Mouse (Mus musculus): ENCODE measurements around the gene Mut. TPM values are rescaled to one million over a fixed set of nuclear protein-coding genes. Genes with fewer than 3 reads are reported as not detected.

Gene Mut
- 17.0 and 18.2 TPM in 2 replicates for polyA plus RNA-seq (2012; rRNA removed)
- polyA plus RNA-seq (2014; fragmentation: Nextera tagmentation; extraction: Ambion mirVana): 31.6 and 38.5 TPM in 2 replicates

- H3K9me3 ChIP-seq (ENCODE audit: control insufficient read depth, low read length): no peaks in the 10 kb centered on the region
- no peak for TF ChIP-seq POLR2A (IDR thresholded peaks at IDR 0.05; ENCODE audit: borderline replicate concordance, extremely low read depth, insufficient read depth, insufficient read length)
- ATAC-seq (ENCODE audit: low FRiP score, low read depth): peak; percentile 100
- no peaks in the 10 kb centered on the region for H3K27me3 ChIP-seq (ENCODE audit: control insufficient read depth, insufficient read depth, low read length)
- H3K36me3 ChIP-seq (ENCODE audit: control insufficient read depth, insufficient read depth, low read length): peaks cover 16% of the 10 kb centered on the region
- H3K4me2 ChIP-seq (replicated peaks; ENCODE audit: low read depth, low read length, severe bottlenecking): peak within 1 kb of the TSS; percentile 88
- whole genome bisulfite sequencing: under 1% methylated on average over 50 of the region's 50 CpGs
- DNase-seq (ENCODE audit: low spot score): peak; percentile 100
- peaks cover 3% of the 10 kb centered on the region for H3K4me1 ChIP-seq (ENCODE audit: control insufficient read depth, insufficient read depth, low read length)
- peak within 1 kb of the TSS; percentile 66 for H3K4me3 ChIP-seq (replicated peaks; ENCODE audit: low read length)
- peak within 1 kb of the TSS; percentile 77 for H3K9ac ChIP-seq (ENCODE audit: low read depth, low read length, severe bottlenecking)
- peak within 1 kb of the TSS; percentile 92 for H3K27ac ChIP-seq (replicated peaks; ENCODE audit: low read depth, low read length)
Measured at GRCm38 (mm10) chr17:40934420-40935231, at the start of gene Mut, which contains the start of gene Cenpq. Gene Mut, plus strand, starts transcription at chr17:40934685. Gene Cenpq, minus strand, starts transcription at chr17:40935047.

GRCm38 (mm10) chr17:40885155-40885554 is 49.3 kb upstream of the Mut start:
- TF ChIP-seq POLR2A (IDR thresholded peaks at IDR 0.05; ENCODE audit: borderline replicate concordance, extremely low read depth, insufficient read depth, insufficient read length): no peak
- Histone ChIP-seq H3K4me1 (ENCODE audit: control insufficient read depth, insufficient read depth, low read length) (no peaks in the 10 kb centered on the region), H3K9ac (ENCODE audit: low read depth, low read length, severe bottlenecking) (no peak overlapping the region), H3K36me3 (ENCODE audit: control insufficient read depth, insufficient read depth, low read length) (no peaks in the 10 kb centered on the region), H3K27me3 (ENCODE audit: control insufficient read depth, insufficient read depth, low read length) (no peaks in the 10 kb centered on the region), H3K4me2 (replicated peaks; ENCODE audit: low read depth, low read length, severe bottlenecking) (no peak overlapping the region), H3K27ac (replicated peaks; ENCODE audit: low read depth, low read length) (no peak overlapping the region), H3K9me3 (ENCODE audit: control insufficient read depth, low read length) (no peaks in the 10 kb centered on the region), H3K4me3 (replicated peaks; ENCODE audit: low read length) (no peak overlapping the region)
- WGBS: 79% methylated on average over 4 of the region's 4 CpGs
- DNase-seq (ENCODE audit: low spot score): peak; percentile 19
- ATAC-seq (ENCODE audit: low FRiP score, low read depth): no peak

GRCm38 (mm10) chr17:40887849-40888536 is 46.5 kb upstream of the Mut start:
- no peak overlapping the region for H3K27ac ChIP-seq (replicated peaks; ENCODE audit: low read depth, low read length)
- H3K27me3 ChIP-seq (ENCODE audit: control insufficient read depth, insufficient read depth, low read length): no peaks in the 10 kb centered on the region
- H3K4me1 ChIP-seq (ENCODE audit: control insufficient read depth, insufficient read depth, low read length): no peaks in the 10 kb centered on the region

GRCm38 (mm10) chr17:40896863-40897262 is 37.6 kb upstream of the Mut start:
- Histone ChIP-seq H3K9ac (ENCODE audit: low read depth, low read length, severe bottlenecking) (no peak overlapping the region), H3K4me3 (replicated peaks; ENCODE audit: low read length) (no peak overlapping the region), H3K4me2 (replicated peaks; ENCODE audit: low read depth, low read length, severe bottlenecking) (no peak overlapping the region), H3K27me3 (ENCODE audit: control insufficient read depth, insufficient read depth, low read length) (no peaks in the 10 kb centered on the region), H3K4me1 (ENCODE audit: control insufficient read depth, insufficient read depth, low read length) (no peaks in the 10 kb centered on the region), H3K9me3 (ENCODE audit: control insufficient read depth, low read length) (no peaks in the 10 kb centered on the region), H3K27ac (replicated peaks; ENCODE audit: low read depth, low read length) (no peak overlapping the region), H3K36me3 (ENCODE audit: control insufficient read depth, insufficient read depth, low read length) (no peaks in the 10 kb centered on the region)
- DNase-seq (ENCODE audit: low spot score) (peak; percentile 79), ATAC-seq (ENCODE audit: low FRiP score, low read depth) (no peak)
- TF ChIP-seq POLR2A (IDR thresholded peaks at IDR 0.05; ENCODE audit: borderline replicate concordance, extremely low read depth, insufficient read depth, insufficient read length): no peak
- 63% methylated on average over 1 of the region's 1 CpGs for WGBS

More at GRCm38 (mm10) chr17:40887849-40888536, 46.5 kb upstream of the Mut start:
- DNase-seq (ENCODE audit: low spot score): no peak
- Histone ChIP-seq H3K9me3 (ENCODE audit: control insufficient read depth, low read length) (no peaks in the 10 kb centered on the region), H3K9ac (ENCODE audit: low read depth, low read length, severe bottlenecking) (no peak overlapping the region), H3K4me3 (replicated peaks; ENCODE audit: low read length) (no peak overlapping the region), H3K4me2 (replicated peaks; ENCODE audit: low read depth, low read length, severe bottlenecking) (no peak overlapping the region), H3K36me3 (ENCODE audit: control insufficient read depth, insufficient read depth, low read length) (no peaks in the 10 kb centered on the region)
- 78% methylated on average over 4 of the region's 4 CpGs for WGBS
- no peak for ATAC-seq (ENCODE audit: low FRiP score, low read depth)
- no peak for TF ChIP-seq POLR2A (IDR thresholded peaks at IDR 0.05; ENCODE audit: borderline replicate concordance, extremely low read depth, insufficient read depth, insufficient read length)

- Histone ChIP-seq H3K9ac (ENCODE audit: low read depth, low read length, severe bottlenecking) (no peak overlapping the region), H3K4me3 (replicated peaks; ENCODE audit: low read length) (no peak overlapping the region), H3K36me3 (ENCODE audit: control insufficient read depth, insufficient read depth, low read length) (no peaks in the 10 kb centered on the region), H3K27me3 (ENCODE audit: control insufficient read depth, insufficient read depth, low read length) (no peaks in the 10 kb centered on the region), H3K4me1 (ENCODE audit: control insufficient read depth, insufficient read depth, low read length) (peaks cover 5% of the 10 kb centered on the region; the same call in 1 of the 2 replicates), H3K4me2 (replicated peaks; ENCODE audit: low read depth, low read length, severe bottlenecking) (no peak overlapping the region), H3K9me3 (ENCODE audit: control insufficient read depth, low read length) (no peaks in the 10 kb centered on the region), H3K27ac (replicated peaks; ENCODE audit: low read depth, low read length) (no peak overlapping the region)
- TF ChIP-seq POLR2A (IDR thresholded peaks at IDR 0.05; ENCODE audit: borderline replicate concordance, extremely low read depth, insufficient read depth, insufficient read length): no peak
- no peak for DNase-seq (ENCODE audit: low spot score)
- WGBS: 39% methylated on average over 4 of the region's 4 CpGs
- ATAC-seq (ENCODE audit: low FRiP score, low read depth): no peak
Measured at GRCm38 (mm10) chr17:40899783-40900363, 34.6 kb upstream of the Mut start.

Data from limb, embryonic 14.5 days (tissue).